Mouse (Mus musculus) midbrain, embryonic 12.5 days (tissue): Measurements from ENCODE around the gene Rras. TPM values are rescaled to one million over a fixed set of nuclear protein-coding genes. Genes with fewer than 3 reads are reported as not detected.

Experiments
- ATAC-seq: fragments of 200-750 bp; cut with Nextera tagmentation; 2 replicates; pipeline ENCODE4 v1.8.0; 2017; ENCODE audit warnings: low read depth, moderate TSS enrichment, moderate library complexity; ENCODE audit not compliant: low FRiP score
- H3K27ac ChIP-seq: fragments of 300-500 bp; sonication (generic); replicated peaks from 2 replicates; pipeline ENCODE4 v1.5.1; 2016; ENCODE audit warnings: mild to moderate bottlenecking
- H3K27me3 ChIP-seq: fragments of 300-500 bp; sonication (generic); 2 replicates; pipeline ENCODE4 v1.6.1; 2016; ENCODE audit warnings: mild to moderate bottlenecking
- H3K36me3 ChIP-seq: fragments of 300-500 bp; sonication (generic); 2 replicates; pipeline ENCODE4 v1.6.1; 2016
- H3K4me1 ChIP-seq: fragments of 300-500 bp; sonication (generic); 2 replicates; pipeline ENCODE4 v1.6.1; 2016
- H3K4me2 ChIP-seq: fragments of 300-500 bp; sonication (generic); replicated peaks from 2 replicates; pipeline ENCODE4 v1.6.1; 2016; ENCODE audit warnings: mild to moderate bottlenecking, moderate library complexity
- H3K4me3 ChIP-seq: fragments of 300-500 bp; sonication (generic); 2 replicates; pipeline ENCODE4 v1.5.1; 2016; ENCODE audit warnings: mild to moderate bottlenecking
- H3K9ac ChIP-seq: fragments of 300-500 bp; sonication (generic); replicated peaks from 2 replicates; pipeline ENCODE4 v1.6.1; 2016; ENCODE audit warnings: mild to moderate bottlenecking, moderate library complexity
- H3K9me3 ChIP-seq: fragments of 300-500 bp; sonication (generic); 2 replicates; pipeline ENCODE4 v1.6.1; 2016; ENCODE audit warnings: mild to moderate bottlenecking
- WGBS: fragments of 180-500 bp; shearing (Covaris S2); methylation state at CpG from one replicate; pipeline ENCODE4 v1.1.7; 2016; 5-methylcytosine and 5-hydroxymethylcytosine counted together
- polyA plus RNA-seq: library from polyadenylated mRNA; unstranded; fragments of >200 nt; fragmentation: Nextera tagmentation; extraction: Ambion mirVana; gene quantifications from 2 replicates; pipeline ENCODE4 v1.2.1, GENCODE M21; 2016

Gene Rras
- polyA plus RNA-seq = 15.6 and 17.3 TPM in 2 replicates

DNA sequence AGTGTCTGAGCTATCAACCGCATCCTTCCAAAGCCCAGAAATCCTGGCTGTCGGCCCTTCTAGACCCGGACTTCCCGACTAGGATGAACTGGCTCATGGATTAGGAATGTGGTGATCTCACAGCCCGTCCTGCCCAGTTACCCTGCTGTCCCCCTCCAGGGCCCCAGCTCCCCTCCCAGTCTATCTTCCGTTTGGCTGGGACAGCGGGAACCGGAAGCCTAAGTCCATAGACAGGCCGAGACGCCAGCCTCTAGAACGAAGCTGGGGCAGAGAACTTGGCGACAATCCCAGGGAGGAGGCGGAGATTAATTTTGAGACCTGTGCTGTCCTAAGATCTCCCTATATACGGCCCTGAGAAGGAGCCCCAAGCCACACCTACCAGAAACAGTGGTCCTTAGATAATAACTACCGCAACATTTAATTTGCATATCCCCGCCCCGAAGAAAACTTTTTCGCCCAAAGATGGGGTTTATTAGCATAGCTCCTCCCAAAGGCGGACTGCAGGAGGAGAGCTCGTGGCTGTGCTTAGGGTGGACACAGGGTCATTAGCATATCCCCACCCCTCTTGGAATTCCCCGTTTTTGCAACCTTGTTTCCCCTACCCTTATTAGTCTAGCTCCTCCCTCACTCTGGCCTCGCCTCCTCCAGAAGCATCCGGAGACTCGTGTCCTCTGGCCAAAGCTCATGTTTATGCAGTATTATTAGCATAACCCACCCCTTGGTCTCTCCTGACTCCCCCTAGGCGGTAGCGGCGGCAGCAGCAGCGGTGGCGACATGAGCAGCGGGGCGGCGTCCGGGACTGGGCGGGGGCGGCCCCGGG lies at the start of gene Rras:
Rras (plus strand) TSS at position 720 of the 820 bp plus-strand sequence.
- H3K27me3 ChIP-seq = peaks cover 23% of the 10 kb centered on the region
- under 1% methylated on average over 36 of the region's 36 CpGs for WGBS
- H3K9me3 ChIP-seq = no peaks in the 10 kb centered on the region
- H3K27ac ChIP-seq = peak within 1 kb of the TSS; percentile 88
- peak within 1 kb of the TSS; percentile 93 for H3K4me3 ChIP-seq
- peak within 1 kb of the TSS; percentile 76 for H3K9ac ChIP-seq
- peaks cover 26% of the 10 kb centered on the region for H3K4me1 ChIP-seq
- peaks cover 17% of the 10 kb centered on the region for H3K36me3 ChIP-seq
- H3K4me2 ChIP-seq = peak within 1 kb of the TSS; percentile 82
- peak; percentile 86 for ATAC-seq

DNA sequence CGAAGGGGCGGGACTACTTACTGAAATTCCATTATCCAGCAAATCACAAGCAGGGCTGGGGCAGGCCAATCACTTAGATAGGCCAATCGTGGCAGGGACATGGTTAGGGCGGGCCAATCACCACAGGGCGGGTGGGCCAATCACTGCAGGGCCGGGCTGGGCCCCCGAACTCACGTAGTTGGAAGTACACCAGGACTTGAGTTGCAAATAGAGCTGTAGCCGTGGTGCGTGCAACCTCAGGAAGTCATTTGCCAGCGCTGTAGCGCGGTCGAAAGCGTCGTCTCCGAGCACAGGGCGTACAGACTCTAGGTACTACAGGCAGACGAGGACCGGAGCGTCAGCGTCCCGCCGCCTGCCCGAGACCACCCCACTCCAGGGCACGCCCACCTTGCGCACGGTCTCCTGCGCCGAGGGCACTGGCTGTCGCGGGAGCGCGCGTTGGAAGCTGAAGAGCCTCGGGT lies 47.5 kb upstream of the Rras start:
- H3K9me3 ChIP-seq = no peaks in the 10 kb centered on the region
- WGBS = under 1% methylated on average over 36 of the region's 36 CpGs
- H3K4me1 ChIP-seq = peaks cover 34% of the 10 kb centered on the region
- H3K9ac ChIP-seq = peak overlapping the region; percentile 48
- peak; percentile 95 for ATAC-seq
- peak overlapping the region; percentile 83 for H3K27ac ChIP-seq
- peaks cover 27% of the 10 kb centered on the region for H3K36me3 ChIP-seq
- H3K27me3 ChIP-seq = no peaks in the 10 kb centered on the region
- peak overlapping the region; percentile 56 for H3K4me3 ChIP-seq
- peak overlapping the region; percentile 68 for H3K4me2 ChIP-seq

DNA sequence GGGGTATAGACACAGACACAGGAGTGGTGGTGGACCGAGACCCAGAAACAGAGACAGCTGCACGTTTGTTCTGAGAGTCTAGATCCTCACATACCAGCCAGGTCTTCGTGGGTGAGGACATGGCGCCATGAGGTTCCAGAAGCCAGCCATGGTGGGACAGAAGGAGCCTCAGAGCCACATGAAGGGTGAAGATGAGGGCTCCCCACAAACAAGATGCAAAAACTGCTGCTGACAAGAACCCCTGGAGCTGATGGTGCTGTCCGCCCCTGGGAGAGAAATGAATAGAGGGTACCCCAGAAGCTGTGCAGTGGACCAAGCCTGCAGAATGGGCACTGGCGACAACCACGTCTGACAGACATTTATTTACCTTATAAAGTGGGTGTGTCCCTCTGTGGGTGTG lies 46.6 kb upstream of the Rras start:
- Histone ChIP-seq H3K4me1 (peaks cover 36% of the 10 kb centered on the region), H3K36me3 (peaks cover 26% of the 10 kb centered on the region), H3K4me2 (peak overlapping the region; percentile 68), H3K9ac (peak overlapping the region; percentile 48), H3K27ac (peak overlapping the region; percentile 83), H3K27me3 (no peaks in the 10 kb centered on the region), H3K4me3 (peak overlapping the region; percentile 56), H3K9me3 (no peaks in the 10 kb centered on the region)
- WGBS = 71% methylated on average over 7 of the region's 7 CpGs
- ATAC-seq = no peak

DNA sequence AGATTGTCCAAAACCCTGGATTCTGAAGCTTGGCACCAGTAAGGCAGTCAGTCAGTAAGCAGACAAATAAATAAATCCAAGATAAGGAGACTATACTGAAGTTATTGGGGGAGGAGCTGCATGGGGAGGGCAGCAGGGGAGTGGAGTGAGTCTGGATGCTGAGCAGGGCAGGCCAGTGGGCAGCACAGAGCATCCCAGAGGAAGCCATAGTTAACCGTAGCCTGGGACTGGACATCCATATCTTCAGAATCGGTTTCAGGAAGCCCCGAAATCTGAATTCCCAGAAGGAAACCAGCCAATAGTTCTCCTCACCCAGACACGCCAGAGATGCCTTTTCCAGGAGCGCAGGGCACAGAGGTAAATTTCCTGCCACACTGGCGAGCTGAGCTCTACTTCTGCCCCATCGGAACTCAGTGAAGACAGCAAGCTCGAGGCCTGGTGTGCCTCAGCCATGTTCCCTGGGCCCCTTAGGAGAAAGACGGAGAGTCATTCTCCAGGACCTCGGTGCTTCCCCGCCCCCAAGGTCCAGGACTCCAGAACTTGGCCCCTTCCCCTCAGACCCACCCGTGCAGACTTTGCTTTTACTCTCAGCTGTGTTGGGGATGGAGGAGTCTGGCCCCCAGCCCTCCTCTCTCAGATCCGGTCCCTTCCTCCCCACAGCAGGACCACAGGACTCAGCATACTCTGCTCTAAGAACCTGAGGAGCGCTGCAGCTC lies 44.2 kb upstream of the Rras start:
- Histone ChIP-seq H3K9ac (peak overlapping the region; percentile 66), H3K4me3 (peak overlapping the region; percentile 51), H3K27ac (peak overlapping the region; percentile 95), H3K4me2 (peak overlapping the region; percentile 82), H3K9me3 (no peaks in the 10 kb centered on the region), H3K36me3 (peaks cover 35% of the 10 kb centered on the region), H3K27me3 (no peaks in the 10 kb centered on the region), H3K4me1 (peaks cover 36% of the 10 kb centered on the region)
- 33% methylated on average over 14 of the region's 14 CpGs for WGBS
- ATAC-seq = no peak

DNA sequence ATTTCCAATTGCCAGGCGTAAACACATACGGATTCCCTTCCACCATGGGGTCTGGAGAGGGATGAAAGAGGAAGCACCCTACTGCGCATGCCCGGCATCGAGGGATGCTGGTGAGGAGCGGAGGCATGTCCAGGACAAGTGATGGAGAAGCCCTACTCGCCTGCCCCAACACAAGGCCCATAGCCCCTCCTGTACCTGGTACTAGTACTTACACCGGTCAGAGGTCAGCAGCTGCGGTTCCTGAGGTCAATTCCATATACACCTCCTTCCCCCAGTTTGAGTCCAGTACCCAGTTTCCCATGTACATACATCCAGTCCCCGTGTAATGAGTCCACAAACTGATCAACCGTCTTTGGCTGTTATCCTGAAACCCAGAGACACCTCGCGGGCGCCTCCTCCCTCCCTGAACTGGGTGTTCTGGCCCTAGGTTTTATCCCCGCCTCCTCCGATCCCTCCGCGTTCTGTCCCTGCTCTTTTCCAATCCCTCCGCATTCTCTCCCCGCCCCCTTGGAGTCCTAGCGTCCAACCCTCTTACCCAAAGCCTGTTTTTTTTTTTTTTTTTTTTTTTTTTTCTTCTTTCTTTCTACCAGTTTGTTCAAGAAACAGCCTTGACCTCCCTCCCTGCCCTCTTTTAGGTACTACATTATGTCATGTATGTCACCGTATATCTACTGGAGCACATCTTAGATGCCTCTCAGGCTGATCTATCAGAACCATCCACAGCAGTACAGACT lies 43.2 kb upstream of the Rras start, which contains the start of gene Cpt1c:
Cpt1c (minus strand) TSS at position 469 of the 734 bp plus-strand sequence.
- peak within 1 kb of the TSS; percentile 51 for H3K4me3 ChIP-seq
- peaks cover 36% of the 10 kb centered on the region for H3K4me1 ChIP-seq
- WGBS = 2% methylated on average over 22 of the region's 22 CpGs
- H3K4me2 ChIP-seq = peak within 1 kb of the TSS; percentile 82
- H3K9me3 ChIP-seq = no peaks in the 10 kb centered on the region
- peak within 1 kb of the TSS; percentile 66 for H3K9ac ChIP-seq
- H3K36me3 ChIP-seq = peaks cover 45% of the 10 kb centered on the region
- H3K27ac ChIP-seq = peak within 1 kb of the TSS; percentile 95
- peak; percentile 48 for ATAC-seq
- H3K27me3 ChIP-seq = no peaks in the 10 kb centered on the region

DNA sequence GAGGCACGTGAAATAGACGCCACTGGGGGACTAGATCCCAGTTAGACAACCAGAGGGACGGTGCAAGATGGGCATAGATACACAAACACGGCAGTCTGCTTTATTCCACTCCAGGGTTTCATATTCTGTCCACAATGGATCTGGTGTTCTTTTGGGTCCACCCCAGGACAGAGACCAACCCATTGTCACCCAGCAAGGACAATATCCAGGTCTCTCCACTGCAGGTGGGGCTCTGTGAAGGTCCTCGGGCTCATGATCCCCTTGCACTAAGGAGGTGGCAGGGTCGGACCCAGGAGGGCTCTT lies 42.7 kb upstream of the Rras start:
- peak overlapping the region; percentile 28 for H3K9ac ChIP-seq
- peak overlapping the region; percentile 82 for H3K4me2 ChIP-seq
- H3K27me3 ChIP-seq = no peaks in the 10 kb centered on the region
- peaks cover 36% of the 10 kb centered on the region for H3K4me1 ChIP-seq
- WGBS = 20% methylated on average over 6 of the region's 6 CpGs
- peak overlapping the region; percentile 10; the same call in 1 of the 2 replicates for H3K4me3 ChIP-seq
- ATAC-seq = no peak
- H3K27ac ChIP-seq = peak overlapping the region; percentile 95
- no peaks in the 10 kb centered on the region for H3K9me3 ChIP-seq
- H3K36me3 ChIP-seq = peaks cover 50% of the 10 kb centered on the region

DNA sequence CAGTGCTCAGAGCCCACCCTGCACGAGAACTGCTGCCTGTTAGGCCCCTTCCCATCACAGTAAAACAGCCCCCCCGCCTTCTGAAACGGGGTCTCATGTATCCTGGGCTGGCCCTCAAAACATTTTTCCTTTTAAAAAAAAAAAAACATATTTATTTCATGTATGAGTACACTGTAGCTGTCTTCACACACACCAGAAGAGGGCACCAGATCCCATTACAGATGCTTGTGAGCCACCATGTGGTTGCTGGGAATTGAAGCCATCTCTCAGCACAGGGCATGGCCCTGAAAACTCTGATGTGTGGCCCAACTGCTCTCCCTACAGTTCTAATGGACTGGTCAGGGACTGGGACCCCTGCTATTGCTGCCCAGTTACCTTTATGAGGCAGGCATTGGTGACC lies 39.5 kb upstream of the Rras start:
- WGBS = 90% methylated on average over 3 of the region's 3 CpGs
- Histone ChIP-seq H3K4me2 (no peak overlapping the region), H3K4me3 (no peak overlapping the region), H3K9ac (no peak overlapping the region), H3K4me1 (peaks cover 14% of the 10 kb centered on the region), H3K36me3 (peaks cover 78% of the 10 kb centered on the region), H3K27me3 (no peaks in the 10 kb centered on the region), H3K9me3 (no peaks in the 10 kb centered on the region), H3K27ac (no peak overlapping the region)
- no peak for ATAC-seq

DNA sequence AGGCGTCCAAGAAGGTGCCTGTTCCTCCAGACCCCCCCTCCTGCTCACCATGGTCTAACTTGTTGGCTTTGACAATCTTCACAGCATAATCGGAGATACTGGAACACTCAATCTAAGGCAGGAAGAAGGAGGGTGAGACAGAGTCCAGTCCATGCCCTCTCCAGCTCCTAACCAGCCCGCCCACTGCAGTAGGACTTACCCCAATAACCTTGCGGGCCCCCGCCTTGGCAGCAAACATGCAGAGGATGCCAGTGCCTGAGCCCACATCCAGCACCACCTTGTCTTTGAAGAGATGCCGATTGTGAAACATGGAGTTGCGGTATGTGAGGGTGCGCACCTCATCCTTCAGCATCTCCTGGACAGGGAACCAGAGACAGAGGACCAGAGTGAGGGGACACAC lies 36.2 kb upstream of the Rras start:
- Histone ChIP-seq H3K9ac (no peak overlapping the region), H3K27me3 (no peaks in the 10 kb centered on the region), H3K27ac (no peak overlapping the region), H3K4me1 (peaks cover 23% of the 10 kb centered on the region), H3K4me3 (no peak overlapping the region), H3K9me3 (no peaks in the 10 kb centered on the region), H3K4me2 (no peak overlapping the region), H3K36me3 (peaks cover 65% of the 10 kb centered on the region)
- 97% methylated on average over 8 of the region's 8 CpGs for WGBS
- ATAC-seq = no peak

DNA sequence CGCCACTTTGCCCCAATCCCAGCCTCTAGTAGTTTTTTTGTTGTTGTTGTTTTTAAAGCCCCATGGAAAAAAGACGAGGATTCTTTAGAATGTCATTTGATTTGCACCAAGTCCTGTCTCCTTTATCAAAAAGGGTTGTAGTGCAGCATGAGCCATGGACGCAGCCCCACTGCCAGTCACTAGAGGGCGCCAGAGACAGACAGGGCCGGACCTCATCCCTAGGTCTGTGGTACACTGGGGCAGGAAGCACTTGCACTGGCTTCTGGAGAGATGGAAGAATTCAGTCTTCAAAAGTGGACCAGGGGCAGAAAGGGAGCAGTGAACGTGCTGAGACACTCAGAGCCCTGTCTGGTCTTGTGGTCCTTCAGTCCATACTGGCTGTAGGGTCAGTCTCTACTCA lies 34.7 kb upstream of the Rras start:
- Histone ChIP-seq H3K4me1 (peaks cover 26% of the 10 kb centered on the region), H3K4me3 (peak overlapping the region; percentile 82), H3K36me3 (peaks cover 50% of the 10 kb centered on the region), H3K9me3 (no peaks in the 10 kb centered on the region), H3K4me2 (0 out of 2 replicates have a peak overlapping the region, but pooled peaks have one; percentile 62), H3K9ac (no peak overlapping the region), H3K27ac (peak overlapping the region; percentile 94; the same call in 1 of the 2 replicates), H3K27me3 (no peaks in the 10 kb centered on the region)
- 36% methylated on average over 6 of the region's 6 CpGs for WGBS
- no peak for ATAC-seq

DNA sequence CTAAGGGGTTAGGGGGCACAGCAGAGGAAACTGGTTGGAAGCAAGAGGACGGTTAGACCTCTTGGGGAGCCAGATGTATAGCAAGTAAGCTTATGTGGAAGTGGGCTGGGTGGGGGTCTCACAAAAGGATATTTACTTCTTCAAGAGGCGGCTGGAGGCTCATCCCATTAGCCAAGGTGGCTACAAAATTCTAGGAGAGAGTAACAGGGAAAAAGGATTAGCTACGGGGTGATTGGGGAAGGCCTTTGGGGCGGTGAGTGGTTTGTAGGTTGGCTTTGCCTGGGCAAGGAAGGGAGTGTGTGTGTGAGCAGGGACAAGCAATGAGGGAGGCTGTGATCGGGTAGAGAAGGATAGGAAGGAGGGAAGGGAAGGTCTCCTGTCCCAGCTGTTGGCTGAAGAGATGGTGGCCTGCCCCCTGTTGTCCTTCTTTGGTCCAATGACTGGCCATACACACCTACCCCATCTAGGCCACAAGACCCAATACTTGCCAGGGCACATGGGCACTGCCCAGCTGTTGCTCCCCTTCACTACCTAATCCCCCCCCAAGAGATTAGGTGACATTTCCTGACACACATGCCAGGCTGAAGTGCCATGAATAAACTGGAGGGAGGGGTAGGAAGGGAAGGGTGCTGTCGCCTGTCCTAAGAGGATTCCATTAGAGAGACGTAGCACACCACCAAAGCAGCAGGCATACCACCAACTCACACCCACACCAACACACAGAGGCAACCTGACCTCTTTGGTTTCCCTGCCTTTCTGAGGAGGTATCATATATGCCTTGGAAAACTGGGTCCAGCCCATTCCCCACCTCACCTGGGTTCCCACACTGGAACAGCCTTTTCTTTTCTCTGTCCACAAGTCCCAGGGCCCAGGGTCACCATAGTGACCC lies 33.6 kb upstream of the Rras start:
- Histone ChIP-seq H3K9ac (peak overlapping the region; percentile 48; the same call in 1 of the 2 replicates), H3K4me1 (peaks cover 35% of the 10 kb centered on the region), H3K4me2 (peak overlapping the region; percentile 62), H3K27ac (peak overlapping the region; percentile 94), H3K4me3 (peak overlapping the region; percentile 82), H3K9me3 (no peaks in the 10 kb centered on the region), H3K36me3 (peaks cover 40% of the 10 kb centered on the region), H3K27me3 (no peaks in the 10 kb centered on the region)
- no peak for ATAC-seq
- WGBS = 71% methylated on average over 7 of the region's 7 CpGs

DNA sequence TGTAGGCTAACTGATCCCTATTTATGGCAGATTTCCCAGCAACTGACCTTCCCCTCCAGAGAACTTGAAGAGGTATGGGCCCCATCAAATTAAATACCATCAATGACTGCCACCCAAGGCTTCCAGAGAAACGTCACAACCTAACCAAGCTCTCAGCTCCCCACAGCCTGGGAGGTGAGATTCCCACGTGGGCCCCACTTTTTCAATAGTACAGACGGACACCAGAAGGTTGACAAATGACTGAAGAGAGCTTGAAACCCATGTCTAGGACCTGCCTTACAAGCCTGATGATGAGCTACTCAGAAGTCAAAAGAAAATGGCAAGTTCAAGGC lies 33.0 kb upstream of the Rras start:
- peak overlapping the region; percentile 94; the same call in 1 of the 2 replicates for H3K27ac ChIP-seq
- peak overlapping the region; percentile 82 for H3K4me3 ChIP-seq
- no peak for ATAC-seq
- H3K4me1 ChIP-seq = peaks cover 37% of the 10 kb centered on the region
- 53% methylated on average over 3 of the region's 3 CpGs for WGBS
- H3K9me3 ChIP-seq = no peaks in the 10 kb centered on the region
- H3K9ac ChIP-seq = 0 out of 2 replicates have a peak overlapping the region, but pooled peaks have one; percentile 97
- H3K27me3 ChIP-seq = no peaks in the 10 kb centered on the region
- H3K36me3 ChIP-seq = peaks cover 40% of the 10 kb centered on the region
- H3K4me2 ChIP-seq = peak overlapping the region; percentile 62
